Comparison of ENCODE assay signal across 15 mouse cellular contexts in genomic region chr19:3752621-3753239, GRCm38 (mm10).
"Had no signal": no experiment of that assay in that cellular context is flagged by ENCODE, and none has a peak within 500 bp of the region (broad histone marks: within the 10 kb centered on the region; RNA-seq: fewer than 3 reads in every experiment).

No protein-coding gene starts in this region.

- H3K4me2 ChIP-seq: limb, embryonic 13.5 days; neural tube, embryonic 15.5 days; stomach, embryonic 15.5 days had no signal

- H3K27ac ChIP-seq: kidney, postnatal 0 days; layer of hippocampus, adult 2 months; limb, embryonic 13.5 days; liver, embryonic 14.5 days; midbrain, embryonic 10.5 days; neural tube, embryonic 15.5 days; stomach, embryonic 15.5 days had no signal

- H3K4me3 ChIP-seq: layer of hippocampus, adult 2 months; limb, embryonic 13.5 days; midbrain, embryonic 10.5 days; neural tube, embryonic 15.5 days; stomach, embryonic 15.5 days had no signal

- H3K9ac ChIP-seq: limb, embryonic 13.5 days; liver, embryonic 14.5 days; neural tube, embryonic 15.5 days; stomach, embryonic 15.5 days had no signal

- ATAC-seq: midbrain, embryonic 16.5 days had no signal

- DNase-seq: kidney, adult 11 months; kidney, adult 9 months; kidney, postnatal 4 days; left cerebral cortex, postnatal 4 days; lung, adult 18-20 months; spleen, adult 18-20 months; thymus, postnatal 4 days had no signal

- H3K9me3 ChIP-seq: limb, embryonic 13.5 days; neural tube, embryonic 15.5 days; stomach, embryonic 15.5 days had no signal

- H3K4me1 ChIP-seq: limb, embryonic 13.5 days; midbrain, embryonic 10.5 days; neural tube, embryonic 15.5 days; stomach, embryonic 15.5 days had no signal

- H3K27me3 ChIP-seq: limb, embryonic 13.5 days; neural tube, embryonic 15.5 days; stomach, embryonic 15.5 days had no signal

- H3K36me3 ChIP-seq: limb, embryonic 13.5 days; midbrain, embryonic 10.5 days; neural tube, embryonic 15.5 days; stomach, embryonic 15.5 days had no signal
